Mouse (Mus musculus) hindbrain, embryonic 14.5 days (tissue): ENCODE data around the gene Krt35. TPM values are rescaled to one million over a fixed set of nuclear protein-coding genes. Genes with fewer than 3 reads are reported as not detected.

ENCODE experiments used
- ATAC-seq: fragments of 200-750 bp; cut with Nextera tagmentation; 2 replicates; pipeline ENCODE4 v1.8.0; 2017; ENCODE audit warnings: moderate number of reproducible peaks, mild to moderate bottlenecking, moderate TSS enrichment, moderate library complexity; ENCODE audit not compliant: low FRiP score
- DNase-seq: peaks from one replicate; pipeline ENCODE4 v3.0.0-alpha.2; 2015; ENCODE audit warnings: low spot score
- H3K27ac ChIP-seq: fragments of 300-500 bp; sonication (generic); 2 replicates; pipeline ENCODE4 v1.5.1; 2014; ENCODE audit warnings: mild to moderate bottlenecking, moderate library complexity
- H3K27me3 ChIP-seq: fragments of 300-500 bp; sonication (generic); 2 replicates; pipeline ENCODE4 v1.6.1; 2014; ENCODE audit warnings: mild to moderate bottlenecking, low read length, mixed read lengths; ENCODE audit not compliant: control insufficient read depth, insufficient read depth
- H3K36me3 ChIP-seq: fragments of 300-500 bp; sonication (generic); replicated peaks from 2 replicates; pipeline ENCODE4 v1.6.1; 2014; ENCODE audit not compliant: control insufficient read depth, insufficient read depth
- H3K4me1 ChIP-seq: fragments of 300-500 bp; sonication (generic); replicated peaks from 2 replicates; pipeline ENCODE4 v1.6.1; 2014; ENCODE audit warnings: antibody characterized with exemption, low read length, mixed read lengths; ENCODE audit not compliant: control insufficient read depth, insufficient read depth
- H3K4me2 ChIP-seq: fragments of 300-500 bp; sonication (generic); replicated peaks from 2 replicates; pipeline ENCODE4 v1.6.1; 2014; ENCODE audit warnings: mild to moderate bottlenecking, moderate library complexity
- H3K4me3 ChIP-seq: fragments of 300-500 bp; sonication (generic); replicated peaks from 2 replicates; pipeline ENCODE4 v1.5.1; 2014; ENCODE audit warnings: mild to moderate bottlenecking, low read length
- H3K9ac ChIP-seq: fragments of 300-500 bp; sonication (generic); 2 replicates; pipeline ENCODE4 v1.6.1; 2014
- H3K9me3 ChIP-seq: fragments of 300-500 bp; sonication (generic); 2 replicates; pipeline ENCODE4 v1.6.1; 2016; ENCODE audit warnings: low read length; ENCODE audit not compliant: control insufficient read depth
- WGBS: fragments of 180-500 bp; shearing (Covaris S2); extraction: QIAGEN DNeasy Blood & Tissue Kit; methylation state at CpG from one replicate; pipeline ENCODE4 v1.1.7; 2014; 5-methylcytosine and 5-hydroxymethylcytosine counted together
- polyA plus RNA-seq: library from polyadenylated mRNA; unstranded; fragments of >200 nt; fragmentation: Nextera tagmentation; extraction: Ambion mirVana; gene quantifications from 2 replicates; pipeline ENCODE4 v1.2.1, GENCODE M21; 2014

Krt35 gene
- polyA plus RNA-seq, 1 experiment from 2014 or later: not detected

- H3K4me1 ChIP-seq: no peaks in the 10 kb centered on the region
- H3K36me3 ChIP-seq: no peaks in the 10 kb centered on the region
- no peak overlapping the region for H3K4me2 ChIP-seq
- no peak overlapping the region for H3K4me3 ChIP-seq
- no peak overlapping the region for H3K9ac ChIP-seq
- WGBS: 92% methylated on average over 5 of the region's 5 CpGs
- no peak for ATAC-seq
- no peak overlapping the region for H3K27ac ChIP-seq
- no peaks in the 10 kb centered on the region for H3K9me3 ChIP-seq
- no peaks in the 10 kb centered on the region for H3K27me3 ChIP-seq
- no peak for DNase-seq
Observed at GRCm38 (mm10) chr11:100120331-100120730, 24.3 kb upstream of the Krt35 start.

GRCm38 (mm10) chr11:100113742-100114029 lies 17.6 kb upstream of the Krt35 start:
- Histone ChIP-seq H3K4me3 (no peak overlapping the region), H3K4me2 (no peak overlapping the region), H3K9me3 (no peaks in the 10 kb centered on the region), H3K36me3 (no peaks in the 10 kb centered on the region), H3K9ac (no peak overlapping the region), H3K27ac (no peak overlapping the region), H3K4me1 (no peaks in the 10 kb centered on the region), H3K27me3 (no peaks in the 10 kb centered on the region)
- DNase-seq (no peak), ATAC-seq (no peak)
- 72% methylated on average over 2 of the region's 2 CpGs for WGBS

DNA sequence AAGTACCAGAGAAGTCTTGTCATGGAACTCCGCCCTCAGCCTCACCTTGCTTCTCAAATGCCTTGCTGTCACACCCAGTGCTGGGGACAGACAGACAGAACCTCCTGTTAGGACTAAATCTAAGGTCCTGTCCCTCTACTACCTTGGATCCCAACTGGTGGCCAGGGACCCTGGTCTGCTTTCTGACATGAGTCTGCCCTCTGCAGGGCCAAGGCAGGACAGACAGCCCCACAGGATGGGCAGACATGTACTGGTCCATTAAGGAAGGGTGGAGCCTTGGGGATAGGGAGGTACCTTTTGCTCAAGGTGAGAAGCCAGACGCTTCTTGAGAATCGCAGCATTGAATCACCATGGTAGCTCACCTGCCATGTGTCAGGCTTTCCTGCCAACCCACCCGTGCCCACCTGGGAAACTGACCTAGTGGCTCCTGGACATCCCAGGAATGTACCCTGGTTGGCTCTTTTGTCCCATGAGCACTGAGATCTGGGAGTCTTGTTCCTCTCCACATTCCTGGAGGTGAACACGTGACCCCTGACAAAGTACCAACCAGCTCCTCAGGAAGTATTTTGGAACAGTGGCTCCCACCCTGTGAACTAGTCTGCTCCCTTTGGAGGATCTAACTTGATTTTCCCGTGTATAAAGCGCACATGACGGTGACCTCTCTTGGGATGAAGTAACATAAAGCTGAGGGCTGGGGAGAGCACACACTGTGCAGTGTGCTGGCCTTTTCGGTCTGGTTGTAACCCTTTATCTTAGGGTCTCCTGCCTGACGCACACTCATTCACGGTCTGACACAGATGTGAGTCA lies 17.1 kb upstream of the Krt35 start:
- H3K36me3 ChIP-seq: no peaks in the 10 kb centered on the region
- no peaks in the 10 kb centered on the region for H3K4me1 ChIP-seq
- H3K4me2 ChIP-seq: no peak overlapping the region
- no peak overlapping the region for H3K4me3 ChIP-seq
- ATAC-seq: no peak
- H3K27ac ChIP-seq: no peak overlapping the region
- H3K27me3 ChIP-seq: no peaks in the 10 kb centered on the region
- no peak for DNase-seq
- H3K9me3 ChIP-seq: no peaks in the 10 kb centered on the region
- WGBS: 83% methylated on average over 11 of the region's 11 CpGs
- no peak overlapping the region for H3K9ac ChIP-seq

GRCm38 (mm10) chr11:100105576-100106122 lies 9.6 kb upstream of the Krt35 start, which contains the start of gene Krt36:
TSS of gene Krt36 (minus strand) at chr11:100105626.
- Histone ChIP-seq H3K4me1 (no peaks in the 10 kb centered on the region), H3K27me3 (no peaks in the 10 kb centered on the region), H3K9me3 (no peaks in the 10 kb centered on the region), H3K36me3 (no peaks in the 10 kb centered on the region), H3K4me3 (no peak within 1 kb of the TSS), H3K27ac (no peak within 1 kb of the TSS), H3K4me2 (no peak within 1 kb of the TSS), H3K9ac (no peak within 1 kb of the TSS)
- WGBS: 91% methylated on average over 6 of the region's 6 CpGs
- DNase-seq: no peak
- no peak for ATAC-seq

DNA sequence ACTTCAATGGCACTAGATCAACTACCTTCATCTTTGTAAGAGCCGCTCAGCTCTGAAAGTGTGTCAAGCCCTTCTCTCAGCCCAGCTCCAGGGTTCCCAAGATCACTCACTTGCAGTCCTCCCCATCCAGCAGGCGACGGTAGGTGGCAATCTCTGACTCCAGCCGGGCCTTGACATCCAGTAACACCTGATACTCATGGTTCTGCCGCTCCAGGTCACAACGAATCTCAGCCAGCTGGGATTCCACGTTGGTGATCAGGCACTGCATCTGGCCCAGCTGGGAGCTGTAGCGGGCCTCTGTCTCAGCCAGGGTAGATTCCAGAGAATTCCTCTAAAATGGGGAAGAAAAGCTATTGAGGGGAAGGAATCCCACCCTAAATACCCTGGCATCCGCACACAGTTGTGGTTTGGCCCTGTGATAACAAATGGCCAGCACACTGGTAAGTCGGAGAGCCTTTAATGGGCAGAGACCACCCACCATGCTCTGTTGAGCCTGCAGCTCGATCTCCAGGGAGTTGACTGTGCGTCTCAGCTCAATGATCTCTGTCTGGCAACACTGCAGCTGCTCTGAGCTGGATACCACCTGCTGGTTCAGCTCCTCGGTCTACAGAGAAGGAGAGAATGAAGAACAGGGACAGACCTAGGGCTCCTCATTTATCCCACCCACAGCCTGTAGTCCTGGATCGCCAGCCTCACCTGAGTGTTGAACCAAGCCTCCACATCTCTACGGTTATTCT lies 6.8 kb upstream of the Krt35 start:
- H3K4me2 ChIP-seq: no peak overlapping the region
- WGBS: 66% methylated on average over 15 of the region's 15 CpGs
- no peaks in the 10 kb centered on the region for H3K36me3 ChIP-seq
- H3K27me3 ChIP-seq: no peaks in the 10 kb centered on the region
- no peak overlapping the region for H3K27ac ChIP-seq
- H3K9me3 ChIP-seq: no peaks in the 10 kb centered on the region
- no peak overlapping the region for H3K4me3 ChIP-seq
- no peak for DNase-seq
- H3K9ac ChIP-seq: no peak overlapping the region
- no peak for ATAC-seq
- no peaks in the 10 kb centered on the region for H3K4me1 ChIP-seq

DNA sequence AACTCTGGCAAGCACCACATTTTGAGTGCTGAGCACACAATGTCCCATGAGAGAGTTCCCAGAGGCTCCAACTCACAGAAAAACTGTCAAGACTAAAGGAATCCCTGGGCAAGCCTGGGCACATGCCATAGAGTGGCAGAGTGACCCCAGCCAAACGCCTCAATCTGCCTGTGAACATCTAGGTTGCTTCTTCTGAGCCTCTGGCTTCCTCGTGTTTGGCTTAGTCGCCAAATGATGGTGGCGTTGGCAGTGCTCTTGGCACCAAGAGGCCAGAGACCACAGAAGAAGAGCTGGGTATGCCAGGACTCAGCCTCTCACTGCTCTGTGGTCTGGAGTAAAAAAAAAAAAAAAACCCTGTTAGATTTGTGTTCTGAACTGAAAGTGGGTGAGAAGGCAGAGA lies 4.3 kb upstream of the Krt35 start:
- no peak overlapping the region for H3K4me3 ChIP-seq
- no peaks in the 10 kb centered on the region for H3K9me3 ChIP-seq
- no peak overlapping the region for H3K4me2 ChIP-seq
- DNase-seq (no peak), ATAC-seq (no peak)
- H3K36me3 ChIP-seq: no peaks in the 10 kb centered on the region
- H3K27me3 ChIP-seq: no peaks in the 10 kb centered on the region
- H3K27ac ChIP-seq: no peak overlapping the region
- WGBS: 91% methylated on average over 4 of the region's 4 CpGs
- H3K9ac ChIP-seq: no peak overlapping the region
- no peaks in the 10 kb centered on the region for H3K4me1 ChIP-seq

- 76% methylated on average over 9 of the region's 9 CpGs for WGBS
Observed at GRCm38 (mm10) chr11:100097819-100098218, 1.8 kb upstream of the Krt35 start.

DNA sequence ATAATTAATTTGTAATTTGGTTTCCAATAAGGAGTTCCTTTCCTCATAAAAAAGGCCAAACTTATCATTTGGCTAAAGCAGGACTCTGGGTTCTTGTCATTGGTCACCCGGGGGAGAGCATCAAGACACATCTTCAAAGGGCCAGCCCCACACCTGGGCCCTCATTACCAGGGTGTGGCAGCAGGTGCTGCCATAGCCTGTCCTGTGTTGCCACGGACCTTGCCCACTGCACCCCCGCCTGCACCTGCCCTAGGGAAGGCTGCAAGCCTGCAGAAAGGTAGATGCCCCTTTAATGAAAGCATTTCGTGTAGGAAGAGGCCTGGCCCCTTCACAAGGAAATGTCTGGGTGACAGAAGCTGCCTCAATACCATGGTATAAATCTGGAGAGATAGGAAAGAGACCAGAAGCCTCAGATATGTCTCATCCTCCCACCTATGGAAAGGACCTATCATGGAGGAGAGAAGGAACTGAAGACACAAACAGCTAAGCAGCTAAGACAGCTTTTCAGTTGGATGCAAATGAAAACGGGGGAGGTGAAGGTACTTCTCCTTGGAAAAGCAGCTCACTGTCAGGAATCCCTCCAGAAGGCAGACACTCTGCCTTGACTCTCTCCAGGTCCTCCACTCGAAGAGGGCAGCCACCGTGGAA lies 7.5 kb downstream of the Krt35 start:
- Histone ChIP-seq H3K4me2 (no peak overlapping the region), H3K36me3 (no peaks in the 10 kb centered on the region), H3K4me3 (no peak overlapping the region), H3K9ac (no peak overlapping the region), H3K27me3 (no peaks in the 10 kb centered on the region), H3K4me1 (no peaks in the 10 kb centered on the region), H3K9me3 (no peaks in the 10 kb centered on the region), H3K27ac (no peak overlapping the region)
- no peak for DNase-seq
- no peak for ATAC-seq
- WGBS: 71% methylated on average over 7 of the region's 7 CpGs

More at GRCm38 (mm10) chr11:100097819-100098218, 1.8 kb upstream of the Krt35 start:
- ATAC-seq: no peak
- Histone ChIP-seq H3K36me3 (no peaks in the 10 kb centered on the region), H3K4me2 (no peak overlapping the region), H3K9me3 (no peaks in the 10 kb centered on the region), H3K4me3 (no peak overlapping the region), H3K9ac (no peak overlapping the region), H3K27ac (no peak overlapping the region), H3K4me1 (no peaks in the 10 kb centered on the region), H3K27me3 (no peaks in the 10 kb centered on the region)
- DNase-seq: no peak

- Histone ChIP-seq H3K27ac (no peak within 1 kb of the TSS), H3K4me1 (no peaks in the 10 kb centered on the region), H3K9ac (no peak within 1 kb of the TSS), H3K4me3 (no peak within 1 kb of the TSS), H3K9me3 (no peaks in the 10 kb centered on the region), H3K4me2 (no peak within 1 kb of the TSS), H3K27me3 (no peaks in the 10 kb centered on the region), H3K36me3 (no peaks in the 10 kb centered on the region)
- ATAC-seq (no peak), DNase-seq (no peak)
- WGBS: 94% methylated on average over 10 of the region's 10 CpGs
Observed at GRCm38 (mm10) chr11:100087861-100088260, 8.2 kb downstream of the Krt35 start, which contains the start of gene Krt32. TSS of gene Krt32 (minus strand) at chr11:100088226.
